ENCODE assay signal across 19 mouse cellular contexts in the genomic region with DNA sequence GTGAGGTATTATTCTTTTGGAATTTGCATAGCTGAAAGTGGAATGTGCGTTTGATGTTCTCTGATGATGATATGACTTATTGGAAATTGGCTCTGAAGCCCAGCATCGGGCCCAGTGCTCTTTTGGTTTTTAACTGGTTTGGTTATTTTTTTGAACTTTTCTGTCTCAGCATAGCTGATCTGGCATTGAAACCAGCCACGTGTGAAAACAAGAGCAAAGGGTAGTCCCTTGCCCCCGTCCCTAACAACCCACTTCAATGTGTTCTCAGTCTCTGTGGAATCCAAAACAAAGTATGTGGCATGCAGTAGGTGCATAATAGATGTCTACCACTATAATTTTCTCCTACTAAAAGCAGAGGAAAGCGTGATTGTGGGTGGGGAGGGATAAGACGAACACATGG. TPM values are rescaled to one million over a fixed set of nuclear protein-coding genes. Genes with fewer than 3 reads are reported as not detected.
A peak's percentile ranks its signal among the peaks of the same experiment; 100 is the strongest.
DNase-seq lines count a peak whose midpoint lies in the region; ATAC-seq and TF ChIP-seq lines count a peak whose summit lies in the region.
"Had no signal": no experiment of that assay in that cellular context is flagged by ENCODE, and none has a peak within 500 bp of the region (broad histone marks: within the 10 kb centered on the region; RNA-seq: fewer than 3 reads in every experiment).

No protein-coding gene starts in this region.

- intact Hi-C loops in gastrocnemius, adult 2 months (cut with DNase I), result no loop called here

- no peak overlapping the region for H3K4me3 ChIP-seq in midbrain, embryonic 11.5 days (ENCODE audit: low read depth, low read length)
- no peak overlapping the region for H3K4me3 ChIP-seq in midbrain, embryonic 15.5 days
- H3K4me3 ChIP-seq in liver, embryonic 12.5 days, result 0 out of 2 replicates have a peak overlapping the region, but pooled peaks have one; percentile 1
- H3K4me3 ChIP-seq in hindbrain, embryonic 16.5 days (ENCODE audit: low read length), result no peak overlapping the region
- H3K4me3 ChIP-seq in gastrocnemius, adult 2 months, result no peak overlapping the region
- H3K4me3 ChIP-seq: hindbrain, embryonic 12.5 days; midbrain, embryonic 10.5 days; neural tube, embryonic 15.5 days had no signal

- no peak overlapping the region for H3K9ac ChIP-seq in midbrain, embryonic 11.5 days (ENCODE audit: low read length)
- H3K9ac ChIP-seq in midbrain, embryonic 15.5 days, result no peak overlapping the region
- peak overlapping the region; percentile 62 for H3K9ac ChIP-seq in liver, embryonic 12.5 days
- no peak overlapping the region for H3K9ac ChIP-seq in hindbrain, embryonic 16.5 days (ENCODE audit: low read depth, low read length)
- H3K9ac ChIP-seq: hindbrain, embryonic 12.5 days; neural tube, embryonic 15.5 days had no signal

- DNase-seq in kidney, adult 18-20 months, result peak; percentile 45
- DNase-seq in kidney, postnatal 25 days, result no peak
- peak; percentile 12 for DNase-seq in midbrain, embryonic 11.5 days (ENCODE audit: low spot score, missing footprints)
- no peak for DNase-seq in gastrocnemius, adult 2 months
- no peak for DNase-seq in adrenal gland, postnatal 10 days
- DNase-seq: cerebellum, adult 9-10 months; embryo, embryonic 11 days; left cerebral cortex, postnatal 4 days; lung, postnatal 10 days; retina, postnatal 1 day; thymus, postnatal 36 days had no signal

- no peaks in the 10 kb centered on the region for H3K9me3 ChIP-seq in midbrain, embryonic 11.5 days (ENCODE audit: control insufficient read depth, low read length)
- H3K9me3 ChIP-seq in midbrain, embryonic 15.5 days, result no peaks in the 10 kb centered on the region
- no peaks in the 10 kb centered on the region for H3K9me3 ChIP-seq in liver, embryonic 12.5 days (replicated peaks)
- no peaks in the 10 kb centered on the region for H3K9me3 ChIP-seq in hindbrain, embryonic 16.5 days (ENCODE audit: control insufficient read depth, low read length)
- H3K9me3 ChIP-seq: hindbrain, embryonic 12.5 days; midbrain, embryonic 10.5 days; neural tube, embryonic 15.5 days had no signal

- no peak overlapping the region for H3K4me2 ChIP-seq in midbrain, embryonic 11.5 days
- H3K4me2 ChIP-seq in midbrain, embryonic 15.5 days, result no peak overlapping the region
- peak overlapping the region; percentile 64 for H3K4me2 ChIP-seq in liver, embryonic 12.5 days
- no peak overlapping the region for H3K4me2 ChIP-seq in hindbrain, embryonic 16.5 days (ENCODE audit: low read length)
- H3K4me2 ChIP-seq: hindbrain, embryonic 12.5 days; neural tube, embryonic 15.5 days had no signal

- no peaks in the 10 kb centered on the region for H3K4me1 ChIP-seq in midbrain, embryonic 11.5 days (ENCODE audit: control insufficient read depth, insufficient read depth, low read length)
- peaks cover 3% of the 10 kb centered on the region; the same call in 1 of the 2 replicates for H3K4me1 ChIP-seq in midbrain, embryonic 15.5 days
- peaks cover 100% of the 10 kb centered on the region for H3K4me1 ChIP-seq in liver, embryonic 12.5 days
- H3K4me1 ChIP-seq in hindbrain, embryonic 16.5 days (ENCODE audit: control insufficient read depth, insufficient read depth, low read depth, low read length), result no peaks in the 10 kb centered on the region
- H3K4me1 ChIP-seq: hindbrain, embryonic 12.5 days had no signal

- no peak for TF ChIP-seq CTCF in gastrocnemius, adult 2 months (IDR thresholded peaks at IDR 0.05)

- no peak overlapping the region for H3K27ac ChIP-seq in midbrain, embryonic 11.5 days (ENCODE audit: low read depth, low read length)
- H3K27ac ChIP-seq in midbrain, embryonic 15.5 days, result no peak overlapping the region
- H3K27ac ChIP-seq in liver, embryonic 12.5 days, result peak overlapping the region; percentile 100
- no peak overlapping the region for H3K27ac ChIP-seq in hindbrain, embryonic 16.5 days (ENCODE audit: low read depth, low read length)
- H3K27ac ChIP-seq in gastrocnemius, adult 2 months, result no peak overlapping the region
- H3K27ac ChIP-seq: hindbrain, embryonic 12.5 days; midbrain, embryonic 10.5 days; neural tube, embryonic 15.5 days had no signal

- WGBS in midbrain, embryonic 11.5 days, result 81% methylated on average over 6 of the region's 6 CpGs
- 79% methylated on average over 6 of the region's 6 CpGs for WGBS in midbrain, embryonic 15.5 days
- 74% methylated on average over 6 of the region's 6 CpGs for WGBS in liver, embryonic 12.5 days (ENCODE audit: insufficient replicate concordance)
- WGBS in hindbrain, embryonic 16.5 days, result 76% methylated on average over 6 of the region's 6 CpGs

- no peaks in the 10 kb centered on the region for H3K36me3 ChIP-seq in midbrain, embryonic 11.5 days (ENCODE audit: control insufficient read depth, insufficient read depth, low read length)
- H3K36me3 ChIP-seq in midbrain, embryonic 15.5 days (replicated peaks), result no peaks in the 10 kb centered on the region
- no peaks in the 10 kb centered on the region for H3K36me3 ChIP-seq in liver, embryonic 12.5 days
- H3K36me3 ChIP-seq in hindbrain, embryonic 16.5 days (ENCODE audit: control insufficient read depth, insufficient read depth, low read length), result no peaks in the 10 kb centered on the region
- H3K36me3 ChIP-seq: hindbrain, embryonic 12.5 days; midbrain, embryonic 10.5 days; neural tube, embryonic 15.5 days had no signal

- ATAC-seq in midbrain, embryonic 11.5 days (ENCODE audit: low FRiP score), result no peak
- ATAC-seq in midbrain, embryonic 15.5 days (replicated peaks), result no peak
- ATAC-seq in liver, embryonic 12.5 days, result no peak
- no peak for ATAC-seq in hindbrain, embryonic 16.5 days
- ATAC-seq: forebrain, embryonic 14.5 days; Patski had no signal

- H3K27me3 ChIP-seq in midbrain, embryonic 11.5 days (ENCODE audit: control insufficient read depth, insufficient read depth, low read length), result no peaks in the 10 kb centered on the region
- H3K27me3 ChIP-seq in midbrain, embryonic 15.5 days (replicated peaks), result no peaks in the 10 kb centered on the region
- no peaks in the 10 kb centered on the region for H3K27me3 ChIP-seq in liver, embryonic 12.5 days (replicated peaks)
- no peaks in the 10 kb centered on the region for H3K27me3 ChIP-seq in hindbrain, embryonic 16.5 days (replicated peaks; ENCODE audit: control insufficient read depth, insufficient read depth, low read length)
- H3K27me3 ChIP-seq: hindbrain, embryonic 12.5 days; neural tube, embryonic 15.5 days; Patski had no signal

RNA-seq across cellular contexts. Expression of gene Hipk2, which starts 44.2 kb away (rescaled TPM):
- polyA plus RNA-seq in midbrain, embryonic 11.5 days (2014; fragmentation: Nextera tagmentation; extraction: Ambion mirVana), result 25.2 and 25.8 TPM in 2 replicates
- 43.5 and 45.3 TPM in 2 replicates for polyA plus RNA-seq in midbrain, embryonic 15.5 days (2015; fragmentation: Nextera tagmentation; extraction: Ambion mirVana)
- 26.8 and 28.9 TPM in 2 replicates for polyA plus RNA-seq in liver, embryonic 12.5 days (2016; fragmentation: Nextera tagmentation; extraction: Ambion mirVana)
- polyA plus RNA-seq in hindbrain, embryonic 16.5 days (2015; fragmentation: Nextera tagmentation; extraction: Ambion mirVana), result 30.3 and 33.5 TPM in 2 replicates
- 100 to 1,000 TPM in 1 of 2 experiments, 10 to 100 TPM in 1; 56.2 to 120 TPM for total RNA-seq in gastrocnemius, adult 2 months (2021)
- total RNA-seq in adrenal gland, postnatal 10 days (2021), result 10 to 100 TPM; 72.8 to 88.4 TPM

RNA-seq across cellular contexts. Expression of gene Tbxas1, which starts 44.9 kb away (rescaled TPM):
- polyA plus RNA-seq in midbrain, embryonic 11.5 days (2014; fragmentation: Nextera tagmentation; extraction: Ambion mirVana), result 1.5 TPM in 2 replicates
- 2.3 TPM in 2 replicates for polyA plus RNA-seq in midbrain, embryonic 15.5 days (2015; fragmentation: Nextera tagmentation; extraction: Ambion mirVana)
- polyA plus RNA-seq in liver, embryonic 12.5 days (2016; fragmentation: Nextera tagmentation; extraction: Ambion mirVana), result 11.3 and 12.9 TPM in 2 replicates
- 2.0 and 2.9 TPM in 2 replicates for polyA plus RNA-seq in hindbrain, embryonic 16.5 days (2015; fragmentation: Nextera tagmentation; extraction: Ambion mirVana)
- under 1 TPM; 0.64 to 0.79 TPM for total RNA-seq in gastrocnemius, adult 2 months (2021)
- 1 to 10 TPM; 3.1 to 3.7 TPM for total RNA-seq in adrenal gland, postnatal 10 days (2021)

Comparison
In these comparisons a context has a peak if more than half of its experiments do, and no peak if none do; other contexts are left out.
1. DNase-seq: peak in kidney, adult 18-20 months (single experiment) and midbrain, embryonic 11.5 days (single experiment); none in kidney, postnatal 25 days (0 of 2), gastrocnemius, adult 2 months (single experiment) and adrenal gland, postnatal 10 days (single experiment).